Mouse (Mus musculus): ENCODE measurements around the gene Chrm5. TPM values are rescaled to one million over a fixed set of nuclear protein-coding genes. Genes with fewer than 3 reads are reported as not detected.

Gene Chrm5
- polyA plus RNA-seq, 1 experiment from 2014 or later = not detected

- no peaks in the 10 kb centered on the region for H3K36me3 ChIP-seq (ENCODE audit: poor library complexity, severe bottlenecking)
- no peaks in the 10 kb centered on the region for H3K27me3 ChIP-seq
- H3K9ac ChIP-seq = no peak overlapping the region
- no peak overlapping the region for H3K27ac ChIP-seq
- WGBS = 70% methylated on average over 7 of the region's 7 CpGs
- H3K4me3 ChIP-seq = no peak overlapping the region
- H3K4me2 ChIP-seq = no peak overlapping the region
- H3K9me3 ChIP-seq (replicated peaks) = no peaks in the 10 kb centered on the region
- peaks cover 7% of the 10 kb centered on the region for H3K4me1 ChIP-seq
- ATAC-seq = no peak
Measured at GRCm38 (mm10) chr2:112497851-112498250, 17.3 kb upstream of the Chrm5 start.

GRCm38 (mm10) chr2:112493539-112494260 lies 13.1 kb upstream of the Chrm5 start:
- Histone ChIP-seq H3K4me3 (peak overlapping the region; percentile 71), H3K27me3 (no peaks in the 10 kb centered on the region), H3K9me3 (replicated peaks) (no peaks in the 10 kb centered on the region), H3K9ac (peak overlapping the region; percentile 97), H3K36me3 (ENCODE audit: poor library complexity, severe bottlenecking) (no peaks in the 10 kb centered on the region), H3K4me1 (peaks cover 11% of the 10 kb centered on the region), H3K27ac (0 out of 2 replicates have a peak overlapping the region, but pooled peaks have one; percentile 96), H3K4me2 (peak overlapping the region; percentile 70)
- 48% methylated on average over 11 of the region's 11 CpGs for WGBS
- ATAC-seq = peak; percentile 16

DNA sequence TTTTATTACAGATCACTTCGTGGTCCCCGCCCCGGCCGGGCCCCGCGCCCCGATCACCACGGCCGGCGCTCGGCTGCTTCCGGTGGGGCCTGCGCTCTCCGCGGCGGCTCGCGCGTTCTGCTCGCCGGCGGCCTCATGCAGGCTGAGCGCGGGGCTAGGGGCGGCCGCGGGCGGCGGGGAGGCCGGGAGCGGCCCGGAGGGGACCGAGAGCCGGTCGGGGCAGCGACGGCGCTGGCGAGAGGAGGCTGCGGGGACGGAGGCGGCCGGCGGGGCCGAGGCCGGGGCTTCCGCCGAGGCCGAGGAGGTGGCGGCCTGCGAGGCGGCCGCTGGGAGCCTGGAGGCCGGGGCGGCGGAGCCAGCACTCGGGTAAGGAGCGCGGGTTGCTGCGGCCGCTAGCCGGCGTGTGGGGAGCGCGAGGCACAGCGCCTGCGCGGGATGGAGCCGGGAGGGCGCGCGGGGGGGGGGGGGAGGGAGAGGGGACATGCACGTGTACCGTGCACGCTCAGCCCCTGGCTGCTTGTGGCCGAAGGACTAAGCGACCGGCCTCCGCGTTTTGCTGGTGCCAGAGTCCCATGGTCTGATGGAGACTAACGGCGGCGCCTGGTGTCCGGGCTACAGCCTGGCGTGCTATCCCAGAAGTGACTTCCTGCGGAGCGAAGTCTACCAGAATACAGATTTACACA lies 12.4 kb upstream of the Chrm5 start, which contains the start of gene Aven:
Gene Aven (plus strand): TSS at position 109 of the 683 bp plus-strand sequence.
- H3K9ac ChIP-seq = peak within 1 kb of the TSS; percentile 97
- H3K36me3 ChIP-seq (ENCODE audit: poor library complexity, severe bottlenecking) = no peaks in the 10 kb centered on the region
- H3K9me3 ChIP-seq (replicated peaks) = no peaks in the 10 kb centered on the region
- H3K27ac ChIP-seq = peak within 1 kb of the TSS; percentile 96
- H3K27me3 ChIP-seq = no peaks in the 10 kb centered on the region
- WGBS = under 1% methylated on average over 35 of the region's 87 CpGs
- H3K4me2 ChIP-seq = peak within 1 kb of the TSS; percentile 70
- ATAC-seq = peak; percentile 96
- H3K4me1 ChIP-seq = peaks cover 11% of the 10 kb centered on the region
- peak within 1 kb of the TSS; percentile 71 for H3K4me3 ChIP-seq

- Histone ChIP-seq H3K4me3 (peak overlapping the region; percentile 71), H3K9me3 (replicated peaks) (no peaks in the 10 kb centered on the region), H3K27me3 (no peaks in the 10 kb centered on the region), H3K9ac (peak overlapping the region; percentile 97), H3K4me1 (peaks cover 11% of the 10 kb centered on the region), H3K36me3 (ENCODE audit: poor library complexity, severe bottlenecking) (no peaks in the 10 kb centered on the region), H3K27ac (peak overlapping the region; percentile 96), H3K4me2 (peak overlapping the region; percentile 70)
- WGBS = 3% methylated on average over 9 of the region's 9 CpGs
- peak; percentile 7; the same call in 1 of the 2 replicates for ATAC-seq
Measured at GRCm38 (mm10) chr2:112492431-112492855, 11.9 kb upstream of the Chrm5 start.

DNA sequence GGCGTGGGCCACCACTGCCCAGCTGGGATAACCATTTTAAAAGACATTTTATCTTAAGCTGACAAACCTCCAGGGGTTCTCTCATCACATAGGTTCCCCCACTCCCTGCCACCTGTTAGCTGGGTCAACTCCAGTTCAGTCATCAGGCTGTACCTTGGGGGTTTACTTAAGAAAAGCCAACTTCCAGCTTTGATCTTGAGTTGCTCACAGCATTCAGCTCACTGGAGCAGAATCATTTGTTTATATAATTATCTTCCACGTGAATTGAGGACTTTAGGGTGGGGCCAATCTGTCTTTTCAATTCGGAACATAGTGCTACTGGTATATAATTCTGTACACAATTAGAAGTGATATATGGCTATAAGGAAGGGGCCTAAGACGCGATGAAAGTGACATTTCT lies 11.1 kb upstream of the Chrm5 start:
- no peak for ATAC-seq
- H3K36me3 ChIP-seq (ENCODE audit: poor library complexity, severe bottlenecking) = no peaks in the 10 kb centered on the region
- no peak overlapping the region for H3K27ac ChIP-seq
- H3K9me3 ChIP-seq (replicated peaks) = no peaks in the 10 kb centered on the region
- H3K9ac ChIP-seq = no peak overlapping the region
- peaks cover 11% of the 10 kb centered on the region for H3K4me1 ChIP-seq
- no peak overlapping the region for H3K4me2 ChIP-seq
- WGBS = 71% methylated on average over 5 of the region's 5 CpGs
- no peak overlapping the region for H3K4me3 ChIP-seq
- no peaks in the 10 kb centered on the region for H3K27me3 ChIP-seq

GRCm38 (mm10) chr2:112490483-112491196 lies 10.1 kb upstream of the Chrm5 start:
- H3K4me1 ChIP-seq = peaks cover 11% of the 10 kb centered on the region
- H3K4me2 ChIP-seq = no peak overlapping the region
- no peaks in the 10 kb centered on the region for H3K9me3 ChIP-seq (replicated peaks)
- no peak for ATAC-seq
- no peak overlapping the region for H3K27ac ChIP-seq
- 90% methylated on average over 11 of the region's 11 CpGs for WGBS
- no peaks in the 10 kb centered on the region for H3K36me3 ChIP-seq (ENCODE audit: poor library complexity, severe bottlenecking)
- H3K27me3 ChIP-seq = no peaks in the 10 kb centered on the region
- no peak overlapping the region for H3K4me3 ChIP-seq
- no peak overlapping the region for H3K9ac ChIP-seq

DNA sequence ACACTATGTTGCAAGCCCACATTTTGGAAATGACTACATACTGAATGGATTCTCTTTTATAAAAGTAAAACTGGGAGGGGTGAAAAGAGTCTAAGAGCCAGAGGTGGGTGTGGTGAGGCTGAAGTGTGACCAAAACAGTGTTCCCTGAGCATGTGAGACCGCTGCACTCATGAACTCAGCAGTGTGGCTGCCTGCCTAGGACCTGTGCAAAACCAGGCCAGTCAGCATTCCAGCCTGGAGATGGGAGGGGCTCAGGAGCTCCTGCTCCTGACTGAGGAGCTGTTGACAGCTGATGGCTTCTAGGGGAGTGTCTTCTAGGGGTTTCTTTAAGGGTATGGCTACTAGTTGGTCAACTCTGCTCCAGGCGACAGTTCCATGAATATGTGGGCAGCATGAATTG lies 4.3 kb upstream of the Chrm5 start:
- Histone ChIP-seq H3K4me2 (no peak overlapping the region), H3K36me3 (ENCODE audit: poor library complexity, severe bottlenecking) (no peaks in the 10 kb centered on the region), H3K27me3 (no peaks in the 10 kb centered on the region), H3K4me1 (no peaks in the 10 kb centered on the region), H3K4me3 (no peak overlapping the region), H3K9me3 (replicated peaks) (no peaks in the 10 kb centered on the region), H3K27ac (no peak overlapping the region), H3K9ac (no peak overlapping the region)
- 80% methylated on average over 2 of the region's 2 CpGs for WGBS
- no peak for ATAC-seq

DNA sequence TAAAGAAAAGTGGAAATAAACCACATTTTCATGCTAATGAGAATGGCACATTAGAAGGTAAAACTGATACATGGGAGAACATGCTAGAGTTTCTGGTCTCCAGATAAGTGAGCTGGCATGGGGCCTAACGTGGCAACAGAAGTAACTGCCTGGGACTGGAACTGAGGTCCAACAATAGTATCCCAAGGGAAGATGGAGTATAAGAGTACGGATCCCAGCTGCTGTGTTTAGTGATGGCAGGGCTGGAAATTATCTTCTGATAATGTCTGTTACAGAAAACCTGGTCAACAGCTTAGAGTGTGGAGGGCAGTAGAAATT lies 2.7 kb upstream of the Chrm5 start:
- no peaks in the 10 kb centered on the region for H3K9me3 ChIP-seq (replicated peaks)
- H3K36me3 ChIP-seq (ENCODE audit: poor library complexity, severe bottlenecking) = no peaks in the 10 kb centered on the region
- no peak overlapping the region for H3K27ac ChIP-seq
- H3K4me3 ChIP-seq = no peak overlapping the region
- no peak overlapping the region for H3K4me2 ChIP-seq
- H3K27me3 ChIP-seq = no peaks in the 10 kb centered on the region
- no peak for ATAC-seq
- H3K9ac ChIP-seq = no peak overlapping the region
- 79% methylated on average over 2 of the region's 2 CpGs for WGBS
- H3K4me1 ChIP-seq = no peaks in the 10 kb centered on the region

DNA sequence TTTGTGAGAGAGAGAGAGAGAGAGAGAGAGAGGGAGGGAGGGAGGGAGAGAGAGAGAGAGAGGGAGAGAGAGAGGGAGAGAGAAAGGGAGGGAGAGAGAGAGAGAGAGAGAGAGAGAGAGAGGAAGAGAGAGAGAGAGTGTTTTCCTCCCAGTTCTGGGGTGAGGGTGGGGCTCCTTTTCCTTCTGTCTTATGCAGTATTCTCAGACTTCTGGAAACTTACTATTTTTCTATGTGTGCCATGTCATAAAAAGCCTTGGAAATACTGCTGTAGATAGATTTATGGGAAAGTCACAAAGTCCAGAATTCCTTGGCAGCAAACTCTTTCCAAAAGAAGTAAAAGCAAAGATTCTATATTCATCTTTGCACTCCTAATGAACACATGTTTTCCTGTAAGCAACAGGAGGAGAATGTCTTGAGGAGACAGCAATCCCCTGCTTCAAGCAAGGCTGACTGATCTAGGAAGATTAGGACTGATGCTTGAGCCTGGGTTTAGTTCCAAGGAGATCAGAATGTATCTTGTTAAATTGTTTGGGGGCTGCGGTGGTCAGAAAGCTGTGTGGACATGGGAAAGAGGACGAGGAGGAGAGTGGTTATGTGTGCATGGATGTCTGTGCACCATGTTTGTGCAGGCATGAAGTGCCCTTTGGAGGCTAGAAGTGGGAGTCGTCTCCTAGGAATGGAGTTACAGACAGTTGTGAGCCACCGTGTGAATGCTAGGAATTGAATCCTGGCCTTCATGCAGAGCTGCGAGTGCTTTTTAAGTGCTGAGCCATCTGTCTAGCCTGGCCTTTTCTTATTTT lies 2.2 kb upstream of the Chrm5 start:
- H3K36me3 ChIP-seq (ENCODE audit: poor library complexity, severe bottlenecking) = no peaks in the 10 kb centered on the region
- ATAC-seq = no peak
- no peaks in the 10 kb centered on the region for H3K4me1 ChIP-seq
- H3K4me2 ChIP-seq = no peak overlapping the region
- no peak overlapping the region for H3K27ac ChIP-seq
- 69% methylated on average over 5 of the region's 5 CpGs for WGBS
- no peaks in the 10 kb centered on the region for H3K9me3 ChIP-seq (replicated peaks)
- H3K27me3 ChIP-seq = no peaks in the 10 kb centered on the region
- H3K4me3 ChIP-seq = no peak overlapping the region
- H3K9ac ChIP-seq = no peak overlapping the region

GRCm38 (mm10) chr2:112481564-112481963 lies 995 bp upstream of the Chrm5 start:
- no peaks in the 10 kb centered on the region for H3K9me3 ChIP-seq (replicated peaks)
- no peak overlapping the region for H3K9ac ChIP-seq
- no peak overlapping the region for H3K4me2 ChIP-seq
- ATAC-seq = peak; percentile 58; the same call in 1 of the 2 replicates
- H3K27ac ChIP-seq = no peak overlapping the region
- H3K36me3 ChIP-seq (ENCODE audit: poor library complexity, severe bottlenecking) = no peaks in the 10 kb centered on the region
- H3K4me1 ChIP-seq = no peaks in the 10 kb centered on the region
- no peaks in the 10 kb centered on the region for H3K27me3 ChIP-seq
- H3K4me3 ChIP-seq = no peak overlapping the region
- 0% methylated on average over 2 of the region's 2 CpGs for WGBS

DNA sequence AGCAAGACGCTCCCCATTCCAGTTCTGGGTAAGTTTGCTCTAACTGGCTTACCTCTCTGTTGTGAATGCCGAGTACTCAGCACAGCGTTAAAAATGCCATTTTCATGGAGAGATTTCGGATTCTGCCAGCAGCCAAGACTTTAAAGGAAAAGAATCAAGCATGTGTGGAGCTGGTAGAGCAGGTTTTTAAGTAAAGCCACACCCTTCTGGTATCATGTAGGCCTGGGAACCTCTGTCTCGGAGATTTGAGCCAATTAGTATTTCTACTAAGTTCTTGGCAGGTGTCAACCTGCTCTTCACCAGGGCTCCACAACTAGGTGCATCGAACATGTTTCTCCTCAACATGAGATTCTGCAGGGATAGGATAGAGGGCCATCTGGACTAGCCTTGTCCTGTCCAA lies 4.0 kb downstream of the Chrm5 start:
- no peak overlapping the region for H3K4me2 ChIP-seq
- no peaks in the 10 kb centered on the region for H3K9me3 ChIP-seq (replicated peaks)
- H3K4me3 ChIP-seq = no peak overlapping the region
- no peaks in the 10 kb centered on the region for H3K27me3 ChIP-seq
- H3K4me1 ChIP-seq = no peaks in the 10 kb centered on the region
- no peak overlapping the region for H3K9ac ChIP-seq
- H3K27ac ChIP-seq = no peak overlapping the region
- no peak for ATAC-seq
- 85% methylated on average over 6 of the region's 6 CpGs for WGBS
- H3K36me3 ChIP-seq (ENCODE audit: poor library complexity, severe bottlenecking) = no peaks in the 10 kb centered on the region

Measured in forebrain, embryonic 13.5 days (tissue).